Mouse (Mus musculus): ENCODE results near the gene Fam20c.

DNA sequence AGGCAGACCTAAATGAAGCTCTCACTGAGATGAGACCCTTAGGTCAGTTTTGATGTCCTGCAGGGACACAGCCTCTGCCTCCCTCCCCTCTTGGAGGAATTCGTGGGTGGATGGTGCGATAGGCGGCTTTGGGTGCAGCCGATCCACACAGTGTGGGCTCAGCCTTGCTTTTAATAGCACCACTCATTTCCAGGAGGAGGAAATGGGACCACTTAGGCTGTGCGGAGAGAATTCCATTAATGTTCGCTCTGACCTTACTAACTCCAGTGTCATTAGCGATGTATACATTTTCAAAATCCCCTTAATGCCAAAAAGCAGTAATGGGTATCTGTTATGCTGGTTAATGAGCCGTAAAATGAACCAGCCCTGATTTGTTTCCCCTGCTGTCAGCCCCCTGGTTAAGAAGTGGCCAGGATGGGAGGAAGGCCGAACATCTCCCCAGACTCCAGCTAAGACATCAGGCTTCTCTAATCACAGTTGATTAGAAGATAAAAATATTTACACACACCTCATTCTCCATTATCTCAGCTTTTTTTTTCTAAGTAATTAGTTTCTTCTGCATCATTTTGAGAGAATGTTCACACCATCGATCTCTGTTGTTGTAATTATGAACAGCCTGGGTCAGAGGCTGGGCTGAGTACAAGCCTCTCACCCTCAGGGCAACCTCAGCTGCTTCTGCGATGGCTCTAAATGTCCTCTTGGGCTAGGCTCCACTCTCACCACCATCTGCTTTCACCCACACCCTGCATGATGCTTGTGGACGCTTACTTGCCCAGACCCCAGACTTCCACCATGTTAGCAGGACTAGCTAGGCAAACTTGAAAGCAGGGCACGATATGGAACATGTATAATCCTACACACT is 33.8 kb upstream of the Fam20c start:
- no peak for TF ChIP-seq CTCF (IDR thresholded peaks at IDR 0.05; ENCODE audit: borderline replicate concordance, insufficient read depth, low read length)
- TF ChIP-seq POLR2A (IDR thresholded peaks at IDR 0.05; ENCODE audit: low read depth, low read length): no peak
